Mouse (Mus musculus) heart, postnatal 10 days (tissue): Measurements from ENCODE around the gene Gm6526. TPM values are rescaled to one million over a fixed set of nuclear protein-coding genes. Genes with fewer than 3 reads are reported as not detected.
"Not testable (repeated sequence)": the region's sequence is repeated elsewhere in the genome, so short reads cannot be mapped to it uniquely, and the experiment has no call there.

Experiments
- DNase-seq, 2 experiments: peaks; one replicate each; pipeline ENCODE4 v3.0.0; 2021
- intact Hi-C: fragments of 180-260 bp; cut with DNase I; formaldehyde crosslinking; loops from one replicate; pipeline ENCODE4 v1.15.1; 2025
- total RNA-seq, 2 experiments: library from RNA; stranded (reverse); gene quantifications; 2 replicates each; pipeline ENCODE4 v1.2.3; 2021

Gene Gm6526
- total RNA-seq: not detected

- DNase-seq, intact Hi-C loops: not testable (repeated sequence)
These were observed at the start of gene Gm6526 for GRCm38 (mm10) chr14:43747566-43747965. Gene Gm6526, plus strand, starts transcription at chr14:43747866.

DNA sequence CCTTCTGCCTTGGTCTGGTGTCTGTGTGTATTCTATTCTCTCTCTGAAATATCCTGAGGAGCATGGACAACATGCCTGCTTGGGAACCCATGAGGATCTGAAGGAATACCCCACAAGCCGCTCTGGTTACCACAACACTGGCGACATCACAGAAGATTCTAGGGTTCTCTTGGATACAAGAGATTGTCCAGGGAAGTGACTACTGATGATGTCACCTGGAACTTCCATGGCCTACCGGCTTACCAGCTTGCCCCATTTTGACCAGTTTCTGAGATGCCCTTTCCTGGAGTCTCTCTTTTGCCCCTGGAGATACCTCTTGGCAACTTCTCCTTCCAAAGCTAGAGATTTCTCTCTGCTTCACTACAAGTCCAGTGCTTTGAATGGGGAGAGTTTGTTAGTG, 20.3 kb upstream of the Gm6526 start, which contains the start of gene Gm16506:
Gene Gm16506 (minus strand): TSS at position 101 of the 400 bp plus-strand sequence.
- intact Hi-C loops, DNase-seq: not testable (repeated sequence)

GRCm38 (mm10) chr14:43784645-43785044, 37.0 kb downstream of the Gm6526 start, which contains the start of gene Gm8180:
Gene Gm8180, minus strand, starts transcription at chr14:43784745.
- intact Hi-C loops, DNase-seq: not testable (repeated sequence)

DNA sequence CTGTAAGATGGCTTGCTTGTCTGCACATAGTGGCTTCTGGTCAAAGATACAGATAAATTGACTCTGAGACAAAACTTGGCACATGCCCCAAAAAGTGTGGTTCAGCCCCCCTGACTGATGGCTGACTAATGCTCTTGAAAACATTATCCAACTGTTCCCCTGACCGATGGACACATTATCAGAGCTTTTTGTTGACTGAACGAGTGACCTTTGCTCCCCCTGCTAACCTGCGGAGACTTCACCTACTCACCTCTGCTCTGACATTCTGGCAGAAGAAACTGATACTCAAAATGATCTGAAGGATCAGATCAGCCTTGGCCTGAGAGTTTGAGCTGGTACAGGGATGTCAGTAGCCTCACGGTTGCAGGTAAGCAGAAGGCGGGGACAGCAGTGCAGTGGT, 46.1 kb downstream of the Gm6526 start:
- DNase-seq, intact Hi-C loops: not testable (repeated sequence)

DNA sequence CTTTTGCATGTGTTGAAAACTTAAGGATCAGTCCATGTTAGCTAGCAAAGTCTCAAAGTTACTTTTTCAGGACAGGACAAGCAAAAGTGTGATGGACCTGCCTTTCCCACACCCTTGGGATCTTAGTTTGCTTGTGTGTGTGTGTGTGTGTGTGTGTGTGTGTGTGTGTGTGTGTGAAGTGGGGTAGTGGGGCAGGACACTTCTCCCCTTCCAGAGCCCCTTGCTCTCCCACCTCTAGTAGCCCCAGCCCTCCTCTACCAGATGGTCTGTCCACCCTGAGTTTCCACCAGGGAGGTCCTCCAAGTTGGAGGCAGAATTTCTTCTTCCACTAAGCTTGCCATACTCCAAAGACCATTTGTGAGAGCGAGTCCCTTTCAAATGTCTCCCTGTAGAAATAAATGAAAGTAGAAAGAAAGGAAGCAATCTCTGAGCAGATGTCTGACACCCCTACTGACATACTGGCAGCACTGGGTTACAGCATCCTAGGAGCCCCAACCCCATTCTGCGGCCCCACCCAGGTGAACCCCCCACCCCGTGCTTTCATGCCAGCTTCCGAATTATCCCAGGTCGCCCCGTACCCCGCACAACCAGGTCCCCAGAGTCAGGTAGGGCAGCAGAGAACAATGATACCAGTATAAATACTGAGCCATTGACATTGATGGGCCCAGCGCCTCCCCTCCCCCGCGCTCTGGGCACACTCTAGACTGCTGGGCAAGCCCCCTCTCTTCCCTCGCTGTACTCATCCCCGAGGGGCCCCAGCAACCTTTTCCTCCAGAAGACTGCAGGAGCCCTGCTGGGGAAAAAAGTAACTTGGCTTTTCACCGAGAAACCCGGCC, 48.6 kb downstream of the Gm6526 start:
- DNase-seq: no peak
- intact Hi-C loops: no loop called here

DNA sequence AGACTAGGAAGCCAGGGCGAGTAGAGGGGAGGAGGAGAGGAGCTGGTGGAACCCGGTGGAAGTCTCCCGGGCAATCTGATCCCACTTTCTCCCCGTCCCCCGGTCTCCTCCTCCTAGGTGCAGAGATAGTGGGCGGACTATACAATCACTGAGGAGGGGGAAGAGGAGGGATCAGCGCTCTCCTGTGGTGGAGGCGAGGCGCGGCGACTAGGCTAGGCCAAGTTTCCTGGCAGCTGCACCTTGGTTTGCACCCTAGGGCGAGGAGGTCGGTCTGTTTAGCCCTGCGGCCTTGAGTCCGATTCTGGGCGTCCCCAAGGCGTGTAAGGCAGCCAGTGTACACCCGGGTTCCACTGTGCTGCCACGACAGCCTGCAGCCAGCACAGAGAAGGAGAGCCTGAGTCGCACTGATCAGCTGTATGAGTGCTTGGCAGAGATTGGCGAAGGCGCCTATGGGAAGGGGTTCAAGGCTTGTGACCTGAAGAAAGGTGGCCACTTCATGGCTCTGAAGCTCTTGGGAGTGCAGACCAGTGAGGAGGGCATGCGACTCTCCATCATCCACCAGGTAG, 49.3 kb downstream of the Gm6526 start:
- DNase-seq, intact Hi-C loops: not testable (repeated sequence)

DNA sequence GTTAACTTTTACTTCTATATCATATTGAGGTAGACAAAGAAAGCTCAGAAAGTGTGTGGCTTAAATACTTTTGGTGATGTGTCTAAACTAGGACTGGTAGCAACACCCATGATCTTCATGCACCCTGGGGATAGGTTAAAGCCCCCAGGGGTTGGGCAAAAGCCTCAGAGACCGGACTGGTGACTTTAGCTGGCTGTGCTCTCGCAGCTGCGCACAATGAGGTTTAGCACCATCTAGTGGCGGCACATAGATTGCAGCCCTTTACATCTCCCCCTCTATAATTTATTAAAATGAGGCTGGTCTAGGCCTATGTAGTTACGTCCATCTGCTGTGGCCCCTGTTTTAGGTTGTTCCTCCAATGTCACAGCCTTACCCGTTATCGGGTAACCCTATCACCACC, 56.8 kb downstream of the Gm6526 start:
- DNase-seq, intact Hi-C loops: not testable (repeated sequence)

Other genes with a start within 250 kb of the Gm6526 start
- under 1 TPM in 1 of 2 experiments, not detected in 1; 0.26 TPM for gene Gm5799, start 204.3 kb upstream of the Gm6526 start, total RNA-seq
- gene Gm17654, start 168.7 kb upstream of the Gm6526 start, total RNA-seq: not detected
- gene Gm10375, start 139.9 kb upstream of the Gm6526 start, total RNA-seq: not detected
- not detected for gene Gm8165, start 70.7 kb upstream of the Gm6526 start, total RNA-seq
- under 1 TPM; 0.65 to 0.92 TPM for gene Gm7324, start 50.0 kb upstream of the Gm6526 start, total RNA-seq
- not detected for gene Gm16506, start 20.4 kb upstream of the Gm6526 start, total RNA-seq
- gene Gm8180, start 36.9 kb downstream of the Gm6526 start, total RNA-seq: not detected
- gene Ear1, start 127.7 kb downstream of the Gm6526 start, total RNA-seq: not detected
- not detected for gene Ear10, start 175.7 kb downstream of the Gm6526 start, total RNA-seq
- gene Gm8113, start 177.5 kb downstream of the Gm6526 start, total RNA-seq: 1 to 10 TPM; 4.8 to 5.5 TPM
- gene Ang5, start 209.2 kb downstream of the Gm6526 start, total RNA-seq: not detected